Mouse (Mus musculus) right cerebral cortex, postnatal 25 days (tissue): ENCODE data around the gene Mecom.

Source experiments
- DNase-seq: peaks from one replicate; pipeline ENCODE4 v3.0.0; 2022

Mecom gene

GRCm38 (mm10) chr3:30135119-30135518 lies 412.7 kb downstream of the Mecom start:
- no peak for DNase-seq

- DNase-seq, result no peak
These were observed 414.8 kb downstream of the Mecom start for GRCm38 (mm10) chr3:30132981-30133380.

- no peak for DNase-seq
These were observed 415.4 kb downstream of the Mecom start for GRCm38 (mm10) chr3:30132370-30132769.

- DNase-seq, result no peak
These were observed 417.3 kb downstream of the Mecom start for GRCm38 (mm10) chr3:30130495-30130894.

GRCm38 (mm10) chr3:30122618-30123017 lies 425.2 kb downstream of the Mecom start:
- DNase-seq, result no peak

GRCm38 (mm10) chr3:30120790-30121512 lies 426.9 kb downstream of the Mecom start:
- DNase-seq, result no peak

- no peak for DNase-seq
These were observed 429.1 kb downstream of the Mecom start for GRCm38 (mm10) chr3:30118594-30119297.

GRCm38 (mm10) chr3:30113249-30113770 lies 434.5 kb downstream of the Mecom start:
- no peak for DNase-seq

GRCm38 (mm10) chr3:30107945-30108670 lies 439.7 kb downstream of the Mecom start:
- no peak for DNase-seq

GRCm38 (mm10) chr3:30106481-30106880 lies 441.3 kb downstream of the Mecom start:
- DNase-seq, result no peak

- no peak for DNase-seq
These were observed 441.9 kb downstream of the Mecom start for GRCm38 (mm10) chr3:30105859-30106258.

- no peak for DNase-seq
These were observed 442.5 kb downstream of the Mecom start for GRCm38 (mm10) chr3:30105194-30105823.

- DNase-seq, result no peak
These were observed 443.2 kb downstream of the Mecom start for GRCm38 (mm10) chr3:30104515-30105098.

GRCm38 (mm10) chr3:30101146-30101545 lies 446.7 kb downstream of the Mecom start:
- no peak for DNase-seq

GRCm38 (mm10) chr3:30097713-30098112 lies 450.1 kb downstream of the Mecom start:
- no peak for DNase-seq

GRCm38 (mm10) chr3:30097129-30097528 lies 450.7 kb downstream of the Mecom start:
- DNase-seq, result no peak

GRCm38 (mm10) chr3:30093005-30093404 lies 454.8 kb downstream of the Mecom start:
- DNase-seq, result no peak

- no peak for DNase-seq
These were observed 455.3 kb downstream of the Mecom start for GRCm38 (mm10) chr3:30092481-30092880.

GRCm38 (mm10) chr3:30091860-30092259 lies 455.9 kb downstream of the Mecom start:
- no peak for DNase-seq

- no peak for DNase-seq
These were observed 456.4 kb downstream of the Mecom start for GRCm38 (mm10) chr3:30091401-30091800.

GRCm38 (mm10) chr3:30086139-30086538 lies 461.7 kb downstream of the Mecom start:
- no peak for DNase-seq

GRCm38 (mm10) chr3:30083842-30084241 lies 464.0 kb downstream of the Mecom start:
- no peak for DNase-seq

- DNase-seq, result no peak
These were observed 464.5 kb downstream of the Mecom start for GRCm38 (mm10) chr3:30083268-30083667.
